Mouse (Mus musculus) ES-E14 (cell line): Measurements from ENCODE around the gene Mmp11. TPM values are rescaled to one million over a fixed set of nuclear protein-coding genes. Genes with fewer than 3 reads are reported as not detected.

Source experiments
- DNase-seq: peaks from one replicate; pipeline ENCODE4 v3.0.0-alpha.2; 2013; ENCODE audit warnings: low read depth, low spot score
- H3K27ac ChIP-seq: 2 replicates; pipeline ENCODE4 v1.5.1; 2012; ENCODE audit warnings: low read depth, mild to moderate bottlenecking, low read length, moderate library complexity, mixed read lengths; ENCODE audit not compliant: poor library complexity, insufficient read depth, severe bottlenecking
- H3K36me3 ChIP-seq: 2 replicates; pipeline ENCODE4 v1.6.1; 2012; ENCODE audit warnings: mild to moderate bottlenecking, low read length, moderate library complexity, mixed read lengths; ENCODE audit not compliant: control insufficient read depth, poor library complexity, insufficient read depth, severe bottlenecking
- H3K4me1 ChIP-seq, 2 experiments: fragments of 150-350 bp in 1 of 2; sonication (generic) in 1 of 2; 2 replicates each; pipeline ENCODE4 v1.6.1; 2012; ENCODE audit warnings: low read length in 2 of 2, mild to moderate bottlenecking in 1 of 2, mixed read lengths in 1 of 2; ENCODE audit not compliant: control insufficient read depth in 2 of 2, insufficient read depth in 2 of 2, poor library complexity in 1 of 2
- H3K4me3 ChIP-seq, 2 experiments: fragments of 150-350 bp in 1 of 2; sonication (generic) in 1 of 2; 2 replicates each; pipeline ENCODE4 v1.5.1; 2012; ENCODE audit warnings: low read length in 2 of 2, low read depth in 1 of 2, mild to moderate bottlenecking in 1 of 2, mixed read lengths in 1 of 2; ENCODE audit not compliant: insufficient read depth in 1 of 2, poor library complexity in 1 of 2, severe bottlenecking in 1 of 2
- H3K9ac ChIP-seq: 2 replicates; pipeline ENCODE4 v1.6.1; 2012; ENCODE audit warnings: low read depth, mild to moderate bottlenecking, low read length, mixed read lengths; ENCODE audit not compliant: poor library complexity, insufficient read depth, severe bottlenecking
- H3K9me3 ChIP-seq: fragments of 150-350 bp; sonication (generic); 2 replicates; pipeline ENCODE4 v1.6.1; 2012; ENCODE audit warnings: low read depth, mild to moderate bottlenecking, low read length; ENCODE audit not compliant: control insufficient read depth, insufficient read depth
- CHD2 ChIP-seq: IDR thresholded peaks from 2 replicates; pipeline ENCODE4 v1.6.1; 2014; ENCODE audit warnings: mild to moderate bottlenecking, low read depth, low read length, inconsistent platforms
- HCFC1 ChIP-seq: IDR thresholded peaks from 2 replicates; pipeline ENCODE4 v1.6.1; 2012; ENCODE audit warnings: low read length, inconsistent platforms, borderline replicate concordance; ENCODE audit not compliant: insufficient read depth
- MAFK ChIP-seq: IDR thresholded peaks from 2 replicates; pipeline ENCODE4 v1.6.1; 2014; ENCODE audit warnings: mild to moderate bottlenecking, low read depth, low read length, inconsistent platforms; ENCODE audit not compliant: insufficient read depth
- ZC3H11A ChIP-seq: IDR thresholded peaks from 2 replicates; pipeline ENCODE4 v1.6.1; 2012; ENCODE audit warnings: low read depth, mild to moderate bottlenecking, inconsistent platforms, low read length, borderline replicate concordance
- ZNF384 ChIP-seq: IDR thresholded peaks from 2 replicates; pipeline ENCODE4 v1.6.1; 2012; ENCODE audit warnings: low read depth, low read length, inconsistent platforms
- in situ Hi-C, 2 experiments: fragments of 600-800 bp; cut with MboI; formaldehyde crosslinking; loops; one replicate each; pipeline ENCODE4 v1.15.1; 2025; ENCODE audit warnings: low sequenced_read_pairs in 2 of 2, inconsistent platforms in 1 of 2; ENCODE audit not compliant: unreplicated experiment in 2 of 2
- total RNA-seq: library from RNA; depleted of rRNA; stranded (reverse); fragments of 300-350 nt; gene quantifications from 2 replicates; pipeline ENCODE4 v1.2.3, GENCODE M21; 2012

The Mmp11 gene
- total RNA-seq, 1 experiment: 52.4 TPM

DNA sequence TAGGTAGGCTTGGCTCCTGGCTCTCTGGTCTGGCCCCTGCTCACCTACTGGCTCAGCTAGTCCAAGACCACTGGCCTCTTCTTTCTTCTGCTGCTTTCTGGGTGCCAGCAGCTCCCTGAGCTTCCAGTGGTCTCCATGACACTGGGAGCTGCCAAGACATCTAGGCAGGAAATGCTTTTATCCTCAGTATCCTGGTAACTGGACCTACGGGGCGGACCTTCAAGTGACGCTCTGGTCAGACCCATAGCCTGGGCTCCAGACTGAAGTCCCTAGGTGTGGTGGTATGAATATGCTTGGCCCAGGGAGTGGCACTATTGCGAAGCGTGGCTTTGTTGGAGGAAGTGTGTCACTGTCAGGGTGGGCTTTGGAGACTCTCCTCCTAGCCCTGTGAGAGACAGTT, 4.2 kb upstream of the Mmp11 start, which contains the start of gene Gm867:
Gm867 (minus strand) TSS at position 153 of the 400 bp plus-strand sequence.
- TF ChIP-seq HCFC1 (no peak), ZNF384 (no peak), CHD2 (no peak), ZC3H11A (no peak), MAFK (no peak)
- peak within 1 kb of the TSS; percentile 3 to 47 for H3K4me3 ChIP-seq
- peak within 1 kb of the TSS; percentile 85 for H3K27ac ChIP-seq

GRCm38 (mm10) chr10:75939481-75940234, 3.4 kb upstream of the Mmp11 start:
- no peaks in the 10 kb centered on the region for H3K9me3 ChIP-seq
- no peak for DNase-seq
- peak overlapping the region; percentile 84 for H3K27ac ChIP-seq
- in situ Hi-C loops: no loop called here
- H3K4me1 ChIP-seq: peaks cover 6 to 29% of the 10 kb centered on the region in 2 experiments; a peak in 3 of 4 replicates
- H3K36me3 ChIP-seq: peaks cover 21% of the 10 kb centered on the region
- peak overlapping the region; percentile 68; the same call in 1 of the 2 replicates for H3K9ac ChIP-seq
- H3K4me3 ChIP-seq: peak overlapping the region; percentile 3 to 47; a peak in 3 of 4 replicates
- TF ChIP-seq MAFK (peak; percentile 82), ZNF384 (no peak)

More for the DNA sequence above, 4.2 kb upstream of the Mmp11 start, which contains the start of gene Gm867:
- Histone ChIP-seq H3K9ac (peak within 1 kb of the TSS; percentile 68; the same call in 1 of the 2 replicates), H3K9me3 (no peaks in the 10 kb centered on the region), H3K4me1 (peaks cover 3 to 31% of the 10 kb centered on the region in 2 experiments; a peak in 3 of 4 replicates), H3K36me3 (peaks cover 21% of the 10 kb centered on the region)
- in situ Hi-C loops: no loop called here
- DNase-seq: no peak

- in situ Hi-C loops: no loop called here
- peak overlapping the region; percentile 89 to 96 for H3K4me3 ChIP-seq
- H3K36me3 ChIP-seq: peaks cover 21% of the 10 kb centered on the region
- H3K9ac ChIP-seq: peak overlapping the region; percentile 55
- H3K27ac ChIP-seq: peak overlapping the region; percentile 87
- H3K4me1 ChIP-seq: peaks cover 6 to 30% of the 10 kb centered on the region in 2 experiments; a peak in 3 of 4 replicates
- no peak for DNase-seq
- TF ChIP-seq ZNF384: peak; percentile 78
- TF ChIP-seq HCFC1: no peak; the same call in 1 of the 2 replicates
- no peaks in the 10 kb centered on the region for H3K9me3 ChIP-seq
These were observed 1.8 kb upstream of the Mmp11 start for GRCm38 (mm10) chr10:75937851-75938643.

GRCm38 (mm10) chr10:75936909-75937667, 792 bp upstream of the Mmp11 start:
- no peaks in the 10 kb centered on the region for H3K9me3 ChIP-seq
- peaks cover 21% of the 10 kb centered on the region for H3K36me3 ChIP-seq
- no peak for DNase-seq
- peaks cover 6 to 27% of the 10 kb centered on the region in 2 experiments; a peak in 3 of 4 replicates for H3K4me1 ChIP-seq
- H3K27ac ChIP-seq: peak overlapping the region; percentile 87
- TF ChIP-seq HCFC1 (no peak), ZC3H11A (no peak), MAFK (no peak), CHD2 (no peak), ZNF384 (no peak)
- peak overlapping the region; percentile 66 for H3K9ac ChIP-seq
- in situ Hi-C loops: no loop called here
- peak overlapping the region; percentile 89 to 96 for H3K4me3 ChIP-seq
